Mouse (Mus musculus): ENCODE data around the gene Vmn1r58.
"Not testable (repeated sequence)": the region's sequence is repeated elsewhere in the genome, so short reads cannot be mapped to it uniquely, and the experiment has no call there.

Gene Vmn1r58

DNA sequence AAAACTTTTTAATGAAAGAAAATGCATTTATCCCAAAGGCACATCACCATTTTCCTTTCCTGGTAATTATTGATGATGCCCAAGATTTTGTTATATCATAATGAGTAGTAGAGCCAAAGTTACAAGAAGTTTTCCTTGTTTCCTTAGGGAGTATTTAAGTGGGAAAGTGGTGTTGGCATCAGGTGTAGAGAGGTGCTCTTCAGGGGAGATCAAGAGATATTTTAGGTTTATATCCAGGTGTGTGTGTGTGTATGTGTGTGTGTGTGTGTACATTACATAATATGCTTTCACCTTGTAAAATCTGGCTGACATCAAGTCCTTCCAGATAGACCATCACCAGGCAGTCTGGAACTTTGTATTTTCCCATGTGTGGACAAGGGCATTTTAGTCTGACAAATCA is at the start of gene Vmn1r58:
Gene Vmn1r58, minus strand, starts transcription at position 101 of the 400 bp plus-strand sequence.
- DNase-seq = not testable (repeated sequence)

- DNase-seq = no peak
These were observed 43.5 kb upstream of the Vmn1r58 start, which contains the start of gene Vmn1r59 for GRCm38 (mm10) chr7:5456674-5457073. Gene Vmn1r59 (minus strand): TSS chr7:5456774.

DNA sequence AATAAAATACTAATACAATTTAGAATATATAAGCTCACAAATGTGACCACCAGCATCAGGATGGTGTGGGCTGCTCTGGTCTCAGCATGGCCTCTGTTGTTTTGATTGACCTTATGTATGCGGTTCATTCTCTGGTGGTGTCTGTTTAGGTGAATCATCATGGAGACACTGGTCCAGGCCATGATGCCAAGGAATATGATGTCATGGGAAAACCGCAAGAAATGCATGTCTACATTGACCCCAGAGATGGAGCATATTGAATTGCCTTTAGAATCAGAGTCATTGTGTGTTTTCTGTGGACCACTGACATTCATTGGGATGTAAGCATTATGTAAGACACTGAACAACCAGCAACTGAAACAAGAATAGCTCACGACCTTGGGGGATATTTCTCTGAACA is 40.8 kb upstream of the Vmn1r58 start:
- not testable (repeated sequence) for DNase-seq

DNA sequence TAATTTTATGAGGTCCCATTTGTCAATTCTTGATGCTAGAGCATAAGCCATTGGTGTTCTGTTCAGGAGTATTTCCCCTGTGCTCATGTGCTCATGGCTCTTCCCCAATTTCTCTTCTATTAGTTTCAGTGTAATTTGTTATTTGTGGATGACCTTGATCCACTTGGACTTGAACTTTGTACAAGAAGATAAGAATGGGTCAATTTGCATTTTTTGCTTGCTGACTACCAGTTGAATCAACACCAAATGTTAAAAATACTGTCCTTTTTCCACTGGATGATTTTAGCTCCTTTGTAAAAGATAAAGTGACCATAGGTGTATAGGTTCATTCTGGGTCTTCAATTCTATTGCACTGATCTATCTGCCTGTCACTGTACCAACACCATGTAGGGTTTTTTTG is 35.4 kb upstream of the Vmn1r58 start:
- no peak for DNase-seq

DNA sequence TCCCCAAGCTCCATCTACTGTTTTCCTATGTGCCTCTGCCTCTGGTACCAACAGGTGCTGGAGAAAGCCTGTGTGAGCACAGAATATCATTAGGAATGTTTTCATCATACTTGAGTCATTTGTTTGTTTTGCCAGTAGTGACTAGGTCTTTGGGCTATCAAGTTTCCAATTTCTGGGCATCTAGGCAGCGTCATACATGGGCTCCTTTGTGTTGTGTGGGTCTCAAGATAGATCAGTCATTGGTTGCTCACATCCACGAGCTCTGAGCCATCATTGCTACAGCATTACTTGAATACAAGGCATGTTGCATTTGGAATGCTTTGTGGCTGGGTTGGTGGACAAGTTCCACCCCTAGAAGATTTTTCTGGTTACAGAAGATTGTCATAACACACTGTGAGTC is 7.0 kb downstream of the Vmn1r58 start:
- no peak for DNase-seq

- no peak for DNase-seq
These were observed 46.5 kb downstream of the Vmn1r58 start for GRCm38 (mm10) chr7:5366724-5367123.

DNA sequence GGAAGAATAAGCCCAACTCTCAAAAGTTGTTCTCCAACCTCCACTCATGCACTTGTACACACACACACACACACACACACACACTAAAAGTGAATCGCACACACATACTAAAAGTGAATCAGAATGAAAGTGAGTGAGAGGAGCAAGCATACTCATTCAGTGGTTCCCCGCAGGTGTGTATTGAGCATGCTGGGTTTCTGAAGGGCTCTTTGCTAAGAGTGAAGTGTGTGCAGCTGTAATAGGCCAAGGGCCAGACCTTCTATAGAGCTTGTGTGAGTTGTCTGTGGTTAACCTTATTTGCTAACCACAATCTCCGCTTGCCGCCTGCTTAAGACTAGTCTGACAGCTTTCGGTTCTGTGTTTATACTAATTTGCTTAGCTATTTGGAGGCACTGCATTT is 49.6 kb downstream of the Vmn1r58 start:
- DNase-seq = no peak
